Mouse (Mus musculus): ENCODE measurements around the gene Ccdc116. TPM values are rescaled to one million over a fixed set of nuclear protein-coding genes. Genes with fewer than 3 reads are reported as not detected.

Gene Ccdc116
- polyA plus RNA-seq (2015; fragmentation: Nextera tagmentation; extraction: Ambion mirVana), result 0.12 and 0.13 TPM in 2 replicates

DNA sequence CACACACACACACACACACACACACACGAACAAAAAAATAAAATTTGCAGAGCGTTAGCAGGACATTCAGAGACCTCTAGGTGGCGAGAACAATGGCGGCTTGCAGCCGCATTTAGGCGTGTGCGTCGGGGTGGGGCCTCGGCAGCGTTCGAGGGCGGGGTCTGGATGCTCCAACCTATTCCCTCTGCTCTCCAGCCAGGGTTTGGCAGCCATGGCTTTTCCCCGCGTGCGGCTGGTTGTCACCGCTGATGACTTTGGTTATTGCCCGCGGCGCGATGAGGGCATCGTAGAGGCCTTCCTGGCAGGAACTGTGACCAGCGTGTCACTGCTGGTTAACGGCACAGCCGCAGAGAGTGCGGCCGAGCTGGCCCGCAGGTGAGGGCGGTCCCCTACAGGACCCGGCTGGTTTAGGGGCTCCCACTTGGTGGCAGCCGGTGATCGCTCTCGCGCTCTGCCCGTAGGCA, at the start of gene Ccdc116:
Ccdc116 (minus strand) TSS at position 458 of the 464 bp plus-strand sequence.
- H3K9ac ChIP-seq (replicated peaks), result peak within 1 kb of the TSS; percentile 46
- H3K27me3 ChIP-seq (ENCODE audit: insufficient read depth, low read length), result no peaks in the 10 kb centered on the region
- no peaks in the 10 kb centered on the region for H3K9me3 ChIP-seq (ENCODE audit: low read length)
- H3K36me3 ChIP-seq (replicated peaks; ENCODE audit: insufficient read depth, low read length), result no peaks in the 10 kb centered on the region
- no peak within 1 kb of the TSS for H3K27ac ChIP-seq (ENCODE audit: low read depth)
- peak within 1 kb of the TSS; percentile 58 for H3K4me3 ChIP-seq (ENCODE audit: low read depth, low read length)
- peaks cover 15% of the 10 kb centered on the region for H3K4me1 ChIP-seq (ENCODE audit: insufficient read depth)
- peak; percentile 86 for DNase-seq
- peak; percentile 86 for ATAC-seq
- peak within 1 kb of the TSS; percentile 99 for H3K4me2 ChIP-seq (ENCODE audit: low read depth, low read length)
- no peak for TF ChIP-seq EP300 (IDR thresholded peaks at IDR 0.05; ENCODE audit: low read depth)
- TF ChIP-seq CTCF (IDR thresholded peaks at IDR 0.05; ENCODE audit: low read depth), result peak; percentile 67
- under 1% methylated on average over 34 of the region's 34 CpGs for WGBS (ENCODE audit: insufficient replicate concordance)

DNA sequence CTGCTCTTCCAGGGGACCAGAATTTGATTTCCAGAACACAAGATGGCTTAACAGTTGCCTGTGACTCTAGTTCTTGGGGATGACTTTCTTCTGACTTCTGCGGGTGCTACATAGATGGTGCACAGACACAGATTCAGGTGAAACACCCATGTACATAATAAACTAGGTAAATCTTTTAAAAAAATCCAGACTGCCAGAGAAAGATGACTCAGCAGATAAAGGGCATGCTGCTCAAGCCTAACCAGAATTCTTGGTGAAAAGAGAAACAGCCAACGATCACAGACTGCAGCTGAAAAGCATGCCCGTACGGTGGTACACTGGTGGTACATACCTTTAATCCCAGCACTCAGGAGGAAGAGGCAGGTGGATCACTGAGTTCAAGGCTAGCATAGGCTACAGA, 46.8 kb upstream of the Ccdc116 start:
- H3K4me2 ChIP-seq (ENCODE audit: low read depth, low read length), result no peak overlapping the region
- H3K27me3 ChIP-seq (ENCODE audit: insufficient read depth, low read length), result no peaks in the 10 kb centered on the region
- H3K36me3 ChIP-seq (replicated peaks; ENCODE audit: insufficient read depth, low read length), result peaks cover 6% of the 10 kb centered on the region; the same call in 1 of the 2 replicates
- no peak overlapping the region for H3K4me3 ChIP-seq (ENCODE audit: low read depth, low read length)
- TF ChIP-seq EP300 (IDR thresholded peaks at IDR 0.05; ENCODE audit: low read depth), result no peak
- TF ChIP-seq CTCF (IDR thresholded peaks at IDR 0.05; ENCODE audit: low read depth), result no peak
- no peak overlapping the region for H3K9ac ChIP-seq (replicated peaks)
- ATAC-seq (no peak), DNase-seq (no peak)
- no peak overlapping the region for H3K27ac ChIP-seq (ENCODE audit: low read depth)
- H3K4me1 ChIP-seq (ENCODE audit: insufficient read depth), result no peaks in the 10 kb centered on the region; the same call in none of the 2 replicates
- WGBS (ENCODE audit: insufficient replicate concordance), result 85% methylated on average over 4 of the region's 4 CpGs
- H3K9me3 ChIP-seq (ENCODE audit: low read length), result no peaks in the 10 kb centered on the region

- Histone ChIP-seq H3K36me3 (replicated peaks; ENCODE audit: insufficient read depth, low read length) (peaks cover 5% of the 10 kb centered on the region; the same call in 1 of the 2 replicates), H3K4me2 (ENCODE audit: low read depth, low read length) (no peak overlapping the region), H3K27me3 (ENCODE audit: insufficient read depth, low read length) (no peaks in the 10 kb centered on the region), H3K4me1 (ENCODE audit: insufficient read depth) (peaks cover 21% of the 10 kb centered on the region), H3K9me3 (ENCODE audit: low read length) (no peaks in the 10 kb centered on the region), H3K4me3 (ENCODE audit: low read depth, low read length) (no peak overlapping the region), H3K9ac (replicated peaks) (no peak overlapping the region), H3K27ac (ENCODE audit: low read depth) (no peak overlapping the region)
- no peak for DNase-seq
- no peak for TF ChIP-seq EP300 (IDR thresholded peaks at IDR 0.05; ENCODE audit: low read depth)
- TF ChIP-seq CTCF (IDR thresholded peaks at IDR 0.05; ENCODE audit: low read depth), result no peak
- ATAC-seq, result no peak
Observed at GRCm38 (mm10) chr16:17185475-17185874, 38.4 kb upstream of the Ccdc116 start.

GRCm38 (mm10) chr16:17183003-17183402, 36.0 kb upstream of the Ccdc116 start:
- 78% methylated on average over 3 of the region's 3 CpGs for WGBS (ENCODE audit: insufficient replicate concordance)
- no peak overlapping the region for H3K9ac ChIP-seq (replicated peaks)
- ATAC-seq (no peak), DNase-seq (no peak)
- no peaks in the 10 kb centered on the region for H3K27me3 ChIP-seq (ENCODE audit: insufficient read depth, low read length)
- no peak overlapping the region for H3K4me2 ChIP-seq (ENCODE audit: low read depth, low read length)
- no peaks in the 10 kb centered on the region for H3K9me3 ChIP-seq (ENCODE audit: low read length)
- TF ChIP-seq EP300 (IDR thresholded peaks at IDR 0.05; ENCODE audit: low read depth) (no peak), CTCF (IDR thresholded peaks at IDR 0.05; ENCODE audit: low read depth) (no peak)
- no peak overlapping the region for H3K27ac ChIP-seq (ENCODE audit: low read depth)
- peaks cover 5% of the 10 kb centered on the region; the same call in 1 of the 2 replicates for H3K36me3 ChIP-seq (replicated peaks; ENCODE audit: insufficient read depth, low read length)
- H3K4me1 ChIP-seq (ENCODE audit: insufficient read depth), result peaks cover 26% of the 10 kb centered on the region
- H3K4me3 ChIP-seq (ENCODE audit: low read depth, low read length), result no peak overlapping the region

- peaks cover 11% of the 10 kb centered on the region; the same call in 1 of the 2 replicates for H3K36me3 ChIP-seq (replicated peaks; ENCODE audit: insufficient read depth, low read length)
- no peak overlapping the region for H3K4me2 ChIP-seq (ENCODE audit: low read depth, low read length)
- peak overlapping the region; percentile 49 for H3K27ac ChIP-seq (ENCODE audit: low read depth)
- H3K27me3 ChIP-seq (ENCODE audit: insufficient read depth, low read length), result no peaks in the 10 kb centered on the region
- WGBS (ENCODE audit: insufficient replicate concordance), result 67% methylated on average over 2 of the region's 2 CpGs
- ATAC-seq, result no peak
- H3K9me3 ChIP-seq (ENCODE audit: low read length), result no peaks in the 10 kb centered on the region
- H3K4me3 ChIP-seq (ENCODE audit: low read depth, low read length), result no peak overlapping the region
- no peak for TF ChIP-seq EP300 (IDR thresholded peaks at IDR 0.05; ENCODE audit: low read depth)
- no peak for TF ChIP-seq CTCF (IDR thresholded peaks at IDR 0.05; ENCODE audit: low read depth)
- peaks cover 29% of the 10 kb centered on the region for H3K4me1 ChIP-seq (ENCODE audit: insufficient read depth)
- DNase-seq, result no peak
- H3K9ac ChIP-seq (replicated peaks), result no peak overlapping the region
Observed at GRCm38 (mm10) chr16:17182136-17182535, 35.1 kb upstream of the Ccdc116 start.

DNA sequence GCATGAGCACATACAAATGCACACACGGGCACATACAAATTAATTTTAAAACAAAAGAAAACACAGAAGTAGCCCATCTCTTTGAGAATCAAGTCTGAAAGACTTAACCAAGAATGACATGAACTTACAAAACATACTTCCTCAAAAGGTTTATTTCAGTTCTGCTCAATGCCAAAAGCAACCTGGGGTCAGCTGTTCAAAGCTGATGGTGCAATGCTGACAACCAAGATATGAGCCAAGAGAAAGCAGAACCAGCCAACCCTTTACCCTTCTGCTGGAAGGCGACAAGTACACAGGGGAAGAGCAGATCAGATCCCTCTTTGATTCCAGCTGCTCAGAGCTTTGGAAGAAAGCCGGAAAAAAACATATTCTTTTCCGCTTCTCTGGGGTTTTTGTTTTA, 34.4 kb upstream of the Ccdc116 start:
- Histone ChIP-seq H3K4me3 (ENCODE audit: low read depth, low read length) (no peak overlapping the region), H3K4me1 (ENCODE audit: insufficient read depth) (peaks cover 33% of the 10 kb centered on the region), H3K27me3 (ENCODE audit: insufficient read depth, low read length) (no peaks in the 10 kb centered on the region), H3K4me2 (ENCODE audit: low read depth, low read length) (no peak overlapping the region), H3K36me3 (replicated peaks; ENCODE audit: insufficient read depth, low read length) (peaks cover 9% of the 10 kb centered on the region; the same call in 1 of the 2 replicates), H3K9ac (replicated peaks) (no peak overlapping the region), H3K27ac (ENCODE audit: low read depth) (peak overlapping the region; percentile 49), H3K9me3 (ENCODE audit: low read length) (no peaks in the 10 kb centered on the region)
- peak; percentile 54 for DNase-seq
- ATAC-seq, result peak; percentile 78
- WGBS (ENCODE audit: insufficient replicate concordance), result 48% methylated on average over 4 of the region's 4 CpGs
- TF ChIP-seq EP300 (IDR thresholded peaks at IDR 0.05; ENCODE audit: low read depth), result peak; percentile 35; the same call in 1 of the 2 replicates
- no peak for TF ChIP-seq CTCF (IDR thresholded peaks at IDR 0.05; ENCODE audit: low read depth)
